Mouse (Mus musculus): ENCODE data around the gene Sh3rf1.

- TF ChIP-seq CTCF (IDR thresholded peaks at IDR 0.05; ENCODE audit: low read depth) = no peak
- TF ChIP-seq EP300 (optimal IDR thresholded peaks at IDR 0.05) = no peak
These were observed 131.8 kb downstream of the Sh3rf1 start for GRCm38 (mm10) chr8:61355503-61355902.
